Mouse (Mus musculus): ENCODE data around the gene Sumo2. TPM values are rescaled to one million over a fixed set of nuclear protein-coding genes. Genes with fewer than 3 reads are reported as not detected.

The Sumo2 gene
- polyA plus RNA-seq, 1 experiment from 2014 or later, result 931 TPM

DNA sequence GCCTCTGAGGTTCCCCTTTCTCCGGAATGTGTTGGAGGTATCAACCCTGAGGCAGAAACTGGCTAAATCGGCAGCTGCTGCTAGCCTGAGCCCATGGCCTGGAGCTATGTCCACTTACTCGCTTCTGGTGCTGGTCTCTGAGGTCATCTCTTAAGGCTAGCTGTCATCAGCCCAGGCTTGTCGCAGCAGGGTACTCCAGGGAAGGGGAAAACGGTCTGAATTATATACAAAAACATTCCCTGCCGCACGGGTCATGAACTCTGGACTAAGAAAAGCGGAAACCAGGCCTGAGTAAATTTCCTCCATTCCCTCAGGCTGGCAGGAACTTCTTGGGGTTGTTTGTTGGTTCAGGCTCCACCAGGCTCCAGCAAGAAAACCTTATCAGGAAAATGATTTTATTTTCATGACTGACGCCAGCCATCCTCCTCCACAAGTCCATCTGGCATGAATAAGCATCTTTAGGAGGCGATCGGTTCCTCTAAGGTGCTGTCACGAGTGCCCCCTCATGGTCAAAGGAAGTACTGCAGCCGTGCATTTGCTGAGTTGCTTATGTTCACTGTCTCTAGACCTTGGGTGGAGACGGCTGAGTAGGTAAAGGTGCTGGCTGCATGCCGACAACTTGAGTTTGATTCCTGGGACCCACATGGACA lies 62.3 kb downstream of the Sumo2 start:
- Histone ChIP-seq H3K27ac (peak overlapping the region; percentile 87), H3K36me3 (no peaks in the 10 kb centered on the region), H3K9me3 (no peaks in the 10 kb centered on the region), H3K27me3 (ENCODE audit: insufficient read depth, poor library complexity, severe bottlenecking) (0 out of 2 replicates have a peak, but pooled peaks cover 3% of the 10 kb centered on the region), H3K4me3 (0 out of 2 replicates have a peak overlapping the region, but pooled peaks have one; percentile 15), H3K4me1 (peaks cover 53% of the 10 kb centered on the region)
- WGBS, result 18% methylated on average over 15 of the region's 15 CpGs
- DNase-seq (ENCODE audit: low spot score), result peak; percentile 97

Other genes starting within 250 kb of the Sumo2 start
- 0.64 and 1.3 TPM in 2 replicates for gene Fads6, start 238.6 kb downstream of the Sumo2 start, polyA plus RNA-seq (2016; fragmentation: Nextera tagmentation; extraction: Ambion mirVana)
- gene Otop2, start 229.1 kb downstream of the Sumo2 start, polyA plus RNA-seq (2016; fragmentation: Nextera tagmentation; extraction: Ambion mirVana), result not detected in 2 replicates
- 0.26 and 0.34 TPM in 2 replicates for gene Ush1g, start 214.2 kb downstream of the Sumo2 start, polyA plus RNA-seq (2016; fragmentation: Nextera tagmentation; extraction: Ambion mirVana)
- 0.05 TPM in 1 of 2 replicates, not detected in the other for gene Otop3, start 201.5 kb downstream of the Sumo2 start, polyA plus RNA-seq (2016; fragmentation: Nextera tagmentation; extraction: Ambion mirVana)
- 5.5 and 8.6 TPM in 2 replicates for gene Hid1, start 168.5 kb downstream of the Sumo2 start, polyA plus RNA-seq (2016; fragmentation: Nextera tagmentation; extraction: Ambion mirVana)
- 8.2 and 11.3 TPM in 2 replicates for gene Cdr2l, start 154.4 kb downstream of the Sumo2 start, polyA plus RNA-seq (2016; fragmentation: Nextera tagmentation; extraction: Ambion mirVana)
- 184 and 202 TPM in 2 replicates for gene Mrpl58, start 132.5 kb downstream of the Sumo2 start, polyA plus RNA-seq (2016; fragmentation: Nextera tagmentation; extraction: Ambion mirVana)
- gene Atp5h, start 116.3 kb downstream of the Sumo2 start, polyA plus RNA-seq (2016; fragmentation: Nextera tagmentation; extraction: Ambion mirVana), result 1,131 and 1,417 TPM in 2 replicates
- gene Kctd2, start 116.1 kb downstream of the Sumo2 start, polyA plus RNA-seq (2016; fragmentation: Nextera tagmentation; extraction: Ambion mirVana), result 12.3 and 13.3 TPM in 2 replicates
- gene Trim80, start 95.7 kb downstream of the Sumo2 start, polyA plus RNA-seq (2016; fragmentation: Nextera tagmentation; extraction: Ambion mirVana), result 0.19 and 0.23 TPM in 2 replicates
- 0.33 and 0.36 TPM in 2 replicates for gene Slc16a5, start 73.8 kb downstream of the Sumo2 start, polyA plus RNA-seq (2016; fragmentation: Nextera tagmentation; extraction: Ambion mirVana)
- gene Armc7, start 60.6 kb downstream of the Sumo2 start, polyA plus RNA-seq (2016; fragmentation: Nextera tagmentation; extraction: Ambion mirVana), result 5.4 and 7.6 TPM in 2 replicates
- 79.3 and 95.0 TPM in 2 replicates for gene Nt5c, start 44.4 kb downstream of the Sumo2 start, polyA plus RNA-seq (2016; fragmentation: Nextera tagmentation; extraction: Ambion mirVana)
- gene Jpt1, start 21.9 kb downstream of the Sumo2 start, polyA plus RNA-seq (2016; fragmentation: Nextera tagmentation; extraction: Ambion mirVana), result 451 and 471 TPM in 2 replicates
- 179 and 208 TPM in 2 replicates for gene Nup85, start 28.2 kb upstream of the Sumo2 start, polyA plus RNA-seq (2016; fragmentation: Nextera tagmentation; extraction: Ambion mirVana)
- gene Mrps7, start 67.6 kb upstream of the Sumo2 start, polyA plus RNA-seq (2016; fragmentation: Nextera tagmentation; extraction: Ambion mirVana), result 105 and 108 TPM in 2 replicates
- 25.4 and 25.7 TPM in 2 replicates for gene Gga3, start 67.8 kb upstream of the Sumo2 start, polyA plus RNA-seq (2016; fragmentation: Nextera tagmentation; extraction: Ambion mirVana)
- gene Mif4gd, start 76.7 kb upstream of the Sumo2 start, polyA plus RNA-seq (2016; fragmentation: Nextera tagmentation; extraction: Ambion mirVana), result 19.6 and 22.7 TPM in 2 replicates
- gene Slc25a19, start 92.0 kb upstream of the Sumo2 start, polyA plus RNA-seq (2016; fragmentation: Nextera tagmentation; extraction: Ambion mirVana), result 33.5 and 45.5 TPM in 2 replicates
- gene Grb2, start 172.3 kb upstream of the Sumo2 start, polyA plus RNA-seq (2016; fragmentation: Nextera tagmentation; extraction: Ambion mirVana), result 78.4 and 107 TPM in 2 replicates
- 35.0 and 56.8 TPM in 2 replicates for gene Tmem94, start 229.2 kb upstream of the Sumo2 start, polyA plus RNA-seq (2016; fragmentation: Nextera tagmentation; extraction: Ambion mirVana)

All from heart, embryonic 10.5 days (tissue).